Mouse (Mus musculus): ENCODE results near the gene Pdcd4.

Pdcd4 gene

GRCm38 (mm10) chr19:53872994-53873713 lies 18.9 kb upstream of the Pdcd4 start:
- DNase-seq, result no peak

- no peak for DNase-seq
Measured at GRCm38 (mm10) chr19:53875246-53875645, 16.8 kb upstream of the Pdcd4 start.

- no peak for DNase-seq
Measured at GRCm38 (mm10) chr19:53877779-53878178, 14.3 kb upstream of the Pdcd4 start.

- DNase-seq, result no peak
Measured at GRCm38 (mm10) chr19:53880460-53880859, 11.6 kb upstream of the Pdcd4 start.

GRCm38 (mm10) chr19:53881786-53882185 lies 10.2 kb upstream of the Pdcd4 start:
- no peak for DNase-seq

- no peak for DNase-seq
Measured at GRCm38 (mm10) chr19:53885450-53885849, 6.6 kb upstream of the Pdcd4 start.

GRCm38 (mm10) chr19:53886576-53887370 lies 5.3 kb upstream of the Pdcd4 start:
- no peak for DNase-seq

GRCm38 (mm10) chr19:53887822-53888221 lies 4.2 kb upstream of the Pdcd4 start:
- no peak for DNase-seq

- DNase-seq, result no peak
Measured at GRCm38 (mm10) chr19:53888331-53888730, 3.7 kb upstream of the Pdcd4 start.

- DNase-seq, result no peak
Measured at GRCm38 (mm10) chr19:53889555-53889954, 2.5 kb upstream of the Pdcd4 start.

GRCm38 (mm10) chr19:53890274-53890673 lies 1.8 kb upstream of the Pdcd4 start:
- DNase-seq, result no peak

- no peak for DNase-seq
Measured at GRCm38 (mm10) chr19:53890781-53891251, 1.2 kb upstream of the Pdcd4 start.

GRCm38 (mm10) chr19:53891569-53891968 lies 462 bp upstream of the Pdcd4 start:
- DNase-seq, result no peak

GRCm38 (mm10) chr19:53892838-53893359 lies 868 bp downstream of the Pdcd4 start:
- no peak for DNase-seq

- DNase-seq, result no peak
Measured at GRCm38 (mm10) chr19:53893711-53894171, 1.7 kb downstream of the Pdcd4 start.

GRCm38 (mm10) chr19:53894538-53895121 lies 2.6 kb downstream of the Pdcd4 start:
- no peak for DNase-seq

GRCm38 (mm10) chr19:53898046-53898445 lies 6.0 kb downstream of the Pdcd4 start:
- DNase-seq, result no peak

- no peak for DNase-seq
Measured at GRCm38 (mm10) chr19:53898498-53898897, 6.5 kb downstream of the Pdcd4 start.

- no peak for DNase-seq
Measured at GRCm38 (mm10) chr19:53898970-53899900, 7.2 kb downstream of the Pdcd4 start.

GRCm38 (mm10) chr19:53899941-53900610 lies 8.0 kb downstream of the Pdcd4 start:
- no peak for DNase-seq

- no peak for DNase-seq
Measured at GRCm38 (mm10) chr19:53901931-53902738, 10.1 kb downstream of the Pdcd4 start.
